Comparison of ENCODE assay signal across 16 mouse cellular contexts in genomic region chr2:30755985-30756765, GRCm38 (mm10). TPM values are rescaled to one million over a fixed set of nuclear protein-coding genes. Genes with fewer than 3 reads are reported as not detected.
A peak's percentile ranks its signal among the peaks of the same experiment; 100 is the strongest.
DNase-seq lines count a peak whose midpoint lies in the region; ATAC-seq and TF ChIP-seq lines count a peak whose summit lies in the region.
"Had no signal": no experiment of that assay in that cellular context is flagged by ENCODE, and none has a peak within 500 bp of the region (broad histone marks: within the 10 kb centered on the region; RNA-seq: fewer than 3 reads in every experiment).

No protein-coding gene starts in this region.

- H3K9me3 ChIP-seq in intestine, postnatal 0 days (ENCODE audit: control insufficient read depth) = no peaks in the 10 kb centered on the region
- no peaks in the 10 kb centered on the region for H3K9me3 ChIP-seq in intestine, embryonic 15.5 days
- peaks cover 6% of the 10 kb centered on the region for H3K9me3 ChIP-seq in E14TG2a.4 (ENCODE audit: low read length)
- peaks cover 8% of the 10 kb centered on the region for H3K9me3 ChIP-seq in limb, embryonic 12.5 days
- H3K9me3 ChIP-seq: forebrain, embryonic 15.5 days had no signal

- peak; percentile 39 for TF ChIP-seq CTCF in intestine, postnatal 0 days (IDR thresholded peaks at IDR 0.05; ENCODE audit: low read depth)
- TF ChIP-seq CTCF in E14TG2a.4 (conservative IDR thresholded peaks at IDR 0.05; ENCODE audit: low read length) = peak; percentile 32; the same call in 1 of the 2 replicates

- no peaks in the 10 kb centered on the region; the same call in none of the 2 replicates for H3K4me1 ChIP-seq in intestine, postnatal 0 days (replicated peaks; ENCODE audit: control insufficient read depth, insufficient read depth, low read length)
- H3K4me1 ChIP-seq in intestine, embryonic 15.5 days (replicated peaks) = peaks cover 34% of the 10 kb centered on the region
- peaks cover 76% of the 10 kb centered on the region for H3K4me1 ChIP-seq in E14TG2a.4 (replicated peaks; ENCODE audit: low read depth, low read length)
- peaks cover 51% of the 10 kb centered on the region for H3K4me1 ChIP-seq in limb, embryonic 12.5 days (replicated peaks)

- H3K4me3 ChIP-seq in intestine, postnatal 0 days (ENCODE audit: low read depth, low read length) = no peak overlapping the region
- no peak overlapping the region for H3K4me3 ChIP-seq in intestine, embryonic 15.5 days (replicated peaks)
- peak overlapping the region; percentile 67 for H3K4me3 ChIP-seq in E14TG2a.4 (replicated peaks; ENCODE audit: low read length)
- H3K4me3 ChIP-seq in limb, embryonic 12.5 days (replicated peaks) = no peak overlapping the region
- H3K4me3 ChIP-seq: forebrain, embryonic 15.5 days; left cerebral cortex, adult 2 months; limb, embryonic 13.5 days; neural tube, embryonic 12.5 days had no signal

- 93% methylated on average over 6 of the region's 6 CpGs for WGBS in intestine, postnatal 0 days
- 91% methylated on average over 6 of the region's 6 CpGs for WGBS in intestine, embryonic 15.5 days
- 92% methylated on average over 6 of the region's 6 CpGs for WGBS in limb, embryonic 12.5 days

- peak; percentile 65 for DNase-seq in 3134 (ENCODE audit: extremely low read depth, insufficient read length, low spot score)
- no peak for DNase-seq in adrenal gland, postnatal 14 days
- no peak for DNase-seq in thymus, postnatal 25 days
- DNase-seq: cerebellum, adult 18-20 months; right cerebral cortex, postnatal 4 days; thymus, adult 2 months had no signal

- ATAC-seq in intestine, postnatal 0 days = no peak
- ATAC-seq in intestine, embryonic 15.5 days = no peak
- ATAC-seq in limb, embryonic 12.5 days (ENCODE audit: insufficient number of reproducible peaks, insufficient read depth, low FRiP score, low TSS enrichment, low read depth) = no peak
- ATAC-seq: forebrain, embryonic 15.5 days; midbrain, embryonic 16.5 days had no signal

- no peak overlapping the region for H3K9ac ChIP-seq in intestine, postnatal 0 days (ENCODE audit: low read depth, low read length)
- H3K9ac ChIP-seq in intestine, embryonic 15.5 days = no peak overlapping the region
- H3K9ac ChIP-seq in limb, embryonic 12.5 days (replicated peaks) = no peak overlapping the region
- H3K9ac ChIP-seq: forebrain, embryonic 15.5 days; limb, embryonic 13.5 days; neural tube, embryonic 12.5 days had no signal

- H3K36me3 ChIP-seq in intestine, postnatal 0 days (ENCODE audit: control insufficient read depth, insufficient read depth) = no peaks in the 10 kb centered on the region
- no peaks in the 10 kb centered on the region for H3K36me3 ChIP-seq in intestine, embryonic 15.5 days
- no peaks in the 10 kb centered on the region for H3K36me3 ChIP-seq in E14TG2a.4 (ENCODE audit: insufficient read depth, low read length)
- no peaks in the 10 kb centered on the region for H3K36me3 ChIP-seq in limb, embryonic 12.5 days
- H3K36me3 ChIP-seq: forebrain, embryonic 15.5 days; limb, embryonic 13.5 days; neural tube, embryonic 12.5 days had no signal

- H3K27ac ChIP-seq in intestine, postnatal 0 days (ENCODE audit: low read depth, low read length) = no peak overlapping the region
- H3K27ac ChIP-seq in intestine, embryonic 15.5 days = no peak overlapping the region
- peak overlapping the region; percentile 26; the same call in 1 of the 2 replicates for H3K27ac ChIP-seq in limb, embryonic 12.5 days
- H3K27ac ChIP-seq: forebrain, embryonic 15.5 days; left cerebral cortex, adult 2 months; neural tube, embryonic 12.5 days had no signal

- no peak overlapping the region for H3K4me2 ChIP-seq in intestine, postnatal 0 days (replicated peaks; ENCODE audit: low read depth)
- no peak overlapping the region for H3K4me2 ChIP-seq in intestine, embryonic 15.5 days (replicated peaks)
- no peak overlapping the region for H3K4me2 ChIP-seq in limb, embryonic 12.5 days
- H3K4me2 ChIP-seq: forebrain, embryonic 15.5 days; limb, embryonic 13.5 days; neural tube, embryonic 12.5 days had no signal

- H3K27me3 ChIP-seq in intestine, postnatal 0 days (replicated peaks; ENCODE audit: control insufficient read depth, insufficient read depth, low read length) = no peaks in the 10 kb centered on the region
- H3K27me3 ChIP-seq in intestine, embryonic 15.5 days (replicated peaks) = no peaks in the 10 kb centered on the region
- H3K27me3 ChIP-seq in E14TG2a.4 (ENCODE audit: insufficient read depth, low read length) = peaks cover 17% of the 10 kb centered on the region
- H3K27me3 ChIP-seq in limb, embryonic 12.5 days = no peaks in the 10 kb centered on the region
- H3K27me3 ChIP-seq: forebrain, embryonic 15.5 days; limb, embryonic 13.5 days; neural tube, embryonic 12.5 days had no signal

RNA-seq across cellular contexts. Expression of gene 1700001O22Rik, which starts 47.3 kb away (rescaled TPM):
- 0.58 and 0.60 TPM in 2 replicates for polyA plus RNA-seq in intestine, postnatal 0 days (2015; fragmentation: Nextera tagmentation; extraction: Ambion mirVana)
- 1.1 and 1.8 TPM in 2 replicates for polyA plus RNA-seq in intestine, embryonic 15.5 days (2015; fragmentation: Nextera tagmentation; extraction: Ambion mirVana)
- polyA plus RNA-seq in limb, embryonic 12.5 days (2016; fragmentation: Nextera tagmentation; extraction: Ambion mirVana) = 3.1 and 5.4 TPM in 2 replicates
- 0.98 and 2.0 TPM in 2 replicates for total RNA-seq in adrenal gland, postnatal 14 days (2021)
- total RNA-seq: common myeloid progenitor, adult 5-6 weeks had no signal

RNA-seq across cellular contexts. Expression of gene Ntmt1, which starts 51.5 kb away (rescaled TPM):
- polyA plus RNA-seq in intestine, postnatal 0 days (2015; fragmentation: Nextera tagmentation; extraction: Ambion mirVana) = 45.3 and 50.5 TPM in 2 replicates
- polyA plus RNA-seq in intestine, embryonic 15.5 days (2015; fragmentation: Nextera tagmentation; extraction: Ambion mirVana) = 84.5 and 85.4 TPM in 2 replicates
- polyA plus RNA-seq in limb, embryonic 12.5 days (2016; fragmentation: Nextera tagmentation; extraction: Ambion mirVana) = 103 and 108 TPM in 2 replicates
- 32.3 and 37.7 TPM in 2 replicates for total RNA-seq in adrenal gland, postnatal 14 days (2021)
